Mouse (Mus musculus) CH12.LX (cell line): ENCODE data around the gene Hdac11.

ENCODE experiments used
- CTCF ChIP-seq, 2 experiments: IDR thresholded peaks in 1 of 2; conservative IDR thresholded peaks in 1 of 2; 2 replicates each; pipeline ENCODE4 v1.5.1; 2011 to 2012; ENCODE audit warnings: low read depth in 2 of 2, low read length in 2 of 2, improper control_type of control experiment in 1 of 2, inconsistent platforms in 1 of 2, mild to moderate bottlenecking in 1 of 2, moderate library complexity in 1 of 2
- EP300 ChIP-seq: IDR thresholded peaks from 2 replicates; pipeline ENCODE4 v1.6.1; 2011; ENCODE audit warnings: low read length, improper control_type of control experiment
- MAX ChIP-seq: IDR thresholded peaks from 2 replicates; pipeline ENCODE4 v1.6.1; 2011; ENCODE audit warnings: low read length, improper control_type of control experiment

- TF ChIP-seq EP300, result no peak
- TF ChIP-seq MAX, result no peak
- no peak for TF ChIP-seq CTCF (conservative IDR thresholded peaks at IDR 0.05 in 1 of 2, IDR thresholded peaks at IDR 0.05 in 1 of 2; ENCODE audit: low read depth in 2 of 2, low read length in 2 of 2)
Measured at GRCm38 (mm10) chr6:91180767-91181171, 24.3 kb downstream of the Hdac11 start.
